ENCODE assay signal across 10 mouse cellular contexts in genomic region chr5:113041567-113042071, GRCm38 (mm10). TPM values are rescaled to one million over a fixed set of nuclear protein-coding genes. Genes with fewer than 3 reads are reported as not detected.
DNase-seq lines count a peak whose midpoint lies in the region; ATAC-seq and TF ChIP-seq lines count a peak whose summit lies in the region.
"Had no signal": no experiment of that assay in that cellular context is flagged by ENCODE, and none has a peak within 500 bp of the region (broad histone marks: within the 10 kb centered on the region; RNA-seq: fewer than 3 reads in every experiment).

No protein-coding gene starts in this region.

- H3K9ac ChIP-seq in hindbrain, postnatal 0 days (replicated peaks; ENCODE audit: low read length) = no peak overlapping the region
- H3K9ac ChIP-seq in midbrain, embryonic 16.5 days (ENCODE audit: low read depth, low read length) = no peak overlapping the region

- H3K4me2 ChIP-seq in hindbrain, postnatal 0 days (ENCODE audit: low read depth, low read length) = no peak overlapping the region
- H3K4me2 ChIP-seq in midbrain, embryonic 16.5 days (ENCODE audit: low read length) = no peak overlapping the region

- DNase-seq in adrenal gland, adult 2 months = peak; percentile 79
- DNase-seq in cerebellum, postnatal 25 days = peak; percentile 95
- DNase-seq in gastrocnemius, adult 18-20 months (ENCODE audit: low spot score) = peak; percentile 65
- peak; percentile 95 for DNase-seq in hindbrain, postnatal 0 days (ENCODE audit: low spot score)
- DNase-seq in left cerebral cortex, postnatal 25 days (ENCODE audit: low spot score in 2 of 2) = peak; percentile 55 to 79
- DNase-seq in thymus, postnatal 0 days (ENCODE audit: low spot score) = no peak
- DNase-seq in liver = no peak

- no peaks in the 10 kb centered on the region for H3K27me3 ChIP-seq in hindbrain, postnatal 0 days (ENCODE audit: insufficient read depth, low read length)
- H3K27me3 ChIP-seq in midbrain, embryonic 16.5 days (ENCODE audit: control insufficient read depth, insufficient read depth, low read depth, low read length) = no peaks in the 10 kb centered on the region

- intact Hi-C loops in left cerebral cortex, postnatal 25 days (cut with DNase I) = loop anchor here (2.0 kb wide), 1 partner anchor 27 kb away; the partner anchor contains the start of gene Grk3

- 6% methylated on average over 5 of the region's 5 CpGs for WGBS in hindbrain, postnatal 0 days
- 0% methylated on average over 5 of the region's 5 CpGs for WGBS in midbrain, embryonic 16.5 days

- peak overlapping the region; percentile 62 for H3K27ac ChIP-seq in hindbrain, postnatal 0 days
- H3K27ac ChIP-seq in midbrain, embryonic 16.5 days (ENCODE audit: low read length) = peak overlapping the region; percentile 58; the same call in 1 of the 2 replicates

- no peaks in the 10 kb centered on the region for H3K9me3 ChIP-seq in hindbrain, postnatal 0 days (ENCODE audit: low read length)
- no peaks in the 10 kb centered on the region for H3K9me3 ChIP-seq in midbrain, embryonic 16.5 days (replicated peaks; ENCODE audit: control insufficient read depth, low read length, poor library complexity, severe bottlenecking)

- ATAC-seq in hindbrain, postnatal 0 days = peak; percentile 94
- peak; percentile 81 for ATAC-seq in midbrain, embryonic 16.5 days

- TF ChIP-seq CTCF in hindbrain, postnatal 0 days (IDR thresholded peaks at IDR 0.05; ENCODE audit: low read depth) = no peak

- H3K4me3 ChIP-seq in hindbrain, postnatal 0 days (ENCODE audit: low read length) = no peak overlapping the region
- no peak overlapping the region for H3K4me3 ChIP-seq in midbrain, embryonic 16.5 days (ENCODE audit: low read depth, low read length)
- H3K4me3 ChIP-seq: erythroblast, embryonic 14.5 days had no signal

- no peaks in the 10 kb centered on the region for H3K36me3 ChIP-seq in hindbrain, postnatal 0 days (ENCODE audit: insufficient read depth, low read length)
- no peaks in the 10 kb centered on the region for H3K36me3 ChIP-seq in midbrain, embryonic 16.5 days (ENCODE audit: control insufficient read depth, insufficient read depth, low read length)

- H3K4me1 ChIP-seq in hindbrain, postnatal 0 days (ENCODE audit: insufficient read depth, low read length) = peaks cover 8% of the 10 kb centered on the region
- peaks cover 8% of the 10 kb centered on the region for H3K4me1 ChIP-seq in midbrain, embryonic 16.5 days (ENCODE audit: control insufficient read depth, insufficient read depth, low read length)

RNA-seq across cellular contexts. Expression of gene Grk3, which starts 26.0 kb away (rescaled TPM):
- 10 to 100 TPM; 20.6 to 22.5 TPM for total RNA-seq in adrenal gland, adult 2 months (2021)
- polyA plus RNA-seq in adrenal gland, adult 2 months (2012; rRNA removed) = 7.1 and 8.7 TPM in 2 replicates
- 1 to 10 TPM; 4.6 to 5.7 TPM for total RNA-seq in gastrocnemius, adult 18-20 months (2021)
- total RNA-seq in hindbrain, postnatal 0 days (2014; rRNA removed) = 59.5 and 67.6 TPM in 2 replicates
- 22.4 and 23.1 TPM in 2 replicates for polyA plus RNA-seq in hindbrain, postnatal 0 days (2015; fragmentation: Nextera tagmentation; extraction: Ambion mirVana)
- total RNA-seq in left cerebral cortex, postnatal 25 days (2021) = 10 to 100 TPM; 64.5 to 72.0 TPM
- 30.7 and 31.5 TPM in 2 replicates for polyA plus RNA-seq in midbrain, embryonic 16.5 days (2015; fragmentation: Nextera tagmentation; extraction: Ambion mirVana)
- polyA plus RNA-seq in thymus, postnatal 0 days (2015; fragmentation: Nextera tagmentation; extraction: Ambion mirVana) = 2.9 and 4.2 TPM in 2 replicates

RNA-seq across cellular contexts. Expression of gene Crybb2, which starts 28.3 kb away (rescaled TPM):
- not detected for total RNA-seq in adrenal gland, adult 2 months (2021)
- polyA plus RNA-seq in adrenal gland, adult 2 months (2012; rRNA removed) = not detected in 2 replicates
- total RNA-seq in gastrocnemius, adult 18-20 months (2021) = not detected
- not detected in 2 replicates for total RNA-seq in hindbrain, postnatal 0 days (2014; rRNA removed)
- polyA plus RNA-seq in hindbrain, postnatal 0 days (2015; fragmentation: Nextera tagmentation; extraction: Ambion mirVana) = not detected in 2 replicates
- total RNA-seq in left cerebral cortex, postnatal 25 days (2021) = not detected
- not detected in 2 replicates for polyA plus RNA-seq in midbrain, embryonic 16.5 days (2015; fragmentation: Nextera tagmentation; extraction: Ambion mirVana)
- polyA plus RNA-seq in thymus, postnatal 0 days (2015; fragmentation: Nextera tagmentation; extraction: Ambion mirVana) = 0.26 and 0.80 TPM in 2 replicates
- total RNA-seq: neutrophil, adult 5-6 weeks had no signal
- polyA plus RNA-seq: erythroblast, embryonic 14.5 days had no signal

RNA-seq across cellular contexts. Expression of gene Crybb3, which starts 39.8 kb away (rescaled TPM):
- total RNA-seq in adrenal gland, adult 2 months (2021) = under 1 TPM; 0.23 to 0.31 TPM
- polyA plus RNA-seq in adrenal gland, adult 2 months (2012; rRNA removed) = 0.91 and 1.9 TPM in 2 replicates
- under 1 TPM in 1 of 2 experiments, not detected in 1; 0.31 TPM for total RNA-seq in gastrocnemius, adult 18-20 months (2021)
- total RNA-seq in hindbrain, postnatal 0 days (2014; rRNA removed) = 1.6 and 5.3 TPM in 2 replicates
- polyA plus RNA-seq in hindbrain, postnatal 0 days (2015; fragmentation: Nextera tagmentation; extraction: Ambion mirVana) = 2.3 and 2.6 TPM in 2 replicates
- total RNA-seq in left cerebral cortex, postnatal 25 days (2021) = 1 to 10 TPM in 1 of 2 experiments, under 1 TPM in 1; 0.69 to 1.7 TPM
- polyA plus RNA-seq in midbrain, embryonic 16.5 days (2015; fragmentation: Nextera tagmentation; extraction: Ambion mirVana) = 0.60 and 2.3 TPM in 2 replicates
- 1.0 and 1.2 TPM in 2 replicates for polyA plus RNA-seq in thymus, postnatal 0 days (2015; fragmentation: Nextera tagmentation; extraction: Ambion mirVana)
- total RNA-seq: neutrophil, adult 5-6 weeks had no signal
- polyA plus RNA-seq: erythroblast, embryonic 14.5 days had no signal

Comparison
In these comparisons a context has a peak if more than half of its experiments do, and no peak if none do; other contexts are left out.
1. DNase-seq: peak in adrenal gland, adult 2 months (single experiment), cerebellum, postnatal 25 days (2 of 2), gastrocnemius, adult 18-20 months (single experiment), hindbrain, postnatal 0 days (single experiment) and left cerebral cortex, postnatal 25 days (2 of 2); none in thymus, postnatal 0 days (single experiment) and liver (single experiment).